Mouse (Mus musculus): ENCODE measurements at regions not wholly inside any gene's neighbourhood (a gene's known extent, or its start where the extent isn't known, plus 50 kb on each side); places are given as distances from the start of the nearest gene placed in this dataset.
"Not testable (repeated sequence)": the region's sequence is repeated elsewhere in the genome, so short reads cannot be mapped to it uniquely, and the experiment has no call there.

GRCm38 (mm10) chr17:41264512-41265222, 329.8 kb upstream of the Cenpq start:
- no peak for DNase-seq

DNA sequence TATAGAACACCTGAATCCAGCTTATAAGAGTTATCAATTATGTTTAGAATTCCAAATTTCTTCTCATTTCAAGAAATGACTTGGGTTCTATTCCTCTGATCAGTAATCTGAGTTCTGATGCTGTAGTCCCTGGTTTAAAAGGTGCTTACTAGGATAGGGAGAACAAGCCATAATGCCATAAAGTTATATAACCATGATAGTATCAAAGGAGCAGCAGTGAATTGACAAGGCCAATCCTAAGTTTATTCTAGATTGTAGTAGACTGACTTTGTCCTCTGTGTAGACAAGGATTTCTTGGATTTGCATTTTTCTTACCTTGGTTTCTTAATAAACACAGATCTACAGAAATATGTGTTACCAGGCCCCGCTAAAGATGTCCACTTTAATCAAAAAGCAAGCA, 326.6 kb upstream of the Cenpq start:
- no peak for DNase-seq

DNA sequence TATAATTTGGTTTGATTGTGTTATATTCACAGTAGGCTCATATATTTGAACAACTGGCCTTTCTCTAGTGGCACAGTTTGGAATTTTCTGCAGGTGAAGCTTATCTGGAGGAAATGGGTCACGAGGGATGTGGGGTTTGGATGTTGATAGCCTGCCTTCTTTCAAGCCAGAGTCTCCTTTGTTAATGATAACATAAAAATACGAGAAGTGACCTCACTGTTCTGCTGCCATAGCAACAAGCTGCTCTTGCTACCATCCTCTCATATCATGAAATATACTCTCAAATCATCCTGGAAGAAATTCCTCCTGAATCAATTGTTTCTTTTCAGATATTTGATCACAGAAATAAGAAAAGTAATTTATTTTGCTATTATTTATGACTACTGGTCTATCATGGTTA, 313.6 kb upstream of the Cenpq start:
- DNase-seq, result no peak

DNA sequence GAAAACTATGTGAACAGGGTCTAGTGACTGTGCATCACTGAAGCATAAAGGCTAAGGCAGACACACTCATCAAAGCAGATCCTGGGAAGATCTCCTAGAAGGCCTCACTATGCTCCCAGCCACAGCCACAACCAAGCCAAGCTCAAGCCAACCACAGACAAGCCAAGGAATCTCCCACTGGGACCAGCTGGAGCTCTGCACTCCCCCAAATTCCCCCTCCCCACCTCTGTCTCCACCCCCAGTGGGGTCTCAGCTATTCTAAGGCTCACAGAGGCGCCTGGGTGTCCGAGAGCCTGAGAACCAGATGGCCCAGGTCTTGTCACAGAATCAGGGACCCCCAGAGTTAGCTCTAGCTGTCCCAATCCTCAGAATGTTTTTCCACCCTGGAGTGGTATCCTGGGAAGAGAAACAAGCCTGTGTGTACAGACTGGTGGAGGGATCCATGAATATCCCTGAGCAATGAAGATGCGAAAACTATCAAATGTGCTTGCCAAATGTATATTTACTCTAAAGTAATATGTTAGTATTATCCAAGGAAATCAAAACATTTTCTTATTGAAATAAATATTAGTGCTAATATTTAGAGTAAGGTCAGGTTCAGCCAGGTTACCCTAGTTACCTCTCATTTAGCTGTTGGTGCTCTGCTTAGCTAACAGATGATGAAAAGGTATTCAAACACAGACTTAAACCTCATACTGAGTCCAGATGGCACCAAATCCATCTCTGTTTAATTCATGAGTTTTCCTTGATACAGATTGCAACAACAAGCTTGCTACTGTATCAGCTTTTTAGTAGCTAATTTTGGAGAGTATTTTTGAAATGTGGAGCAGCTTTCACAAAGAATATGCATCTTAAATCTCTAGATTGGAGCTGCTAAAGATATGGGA, 292.5 kb upstream of the Cenpq start:
- DNase-seq, result no peak

GRCm38 (mm10) chr17:41216816-41217215, 282.0 kb upstream of the Cenpq start:
- no peak for DNase-seq

DNA sequence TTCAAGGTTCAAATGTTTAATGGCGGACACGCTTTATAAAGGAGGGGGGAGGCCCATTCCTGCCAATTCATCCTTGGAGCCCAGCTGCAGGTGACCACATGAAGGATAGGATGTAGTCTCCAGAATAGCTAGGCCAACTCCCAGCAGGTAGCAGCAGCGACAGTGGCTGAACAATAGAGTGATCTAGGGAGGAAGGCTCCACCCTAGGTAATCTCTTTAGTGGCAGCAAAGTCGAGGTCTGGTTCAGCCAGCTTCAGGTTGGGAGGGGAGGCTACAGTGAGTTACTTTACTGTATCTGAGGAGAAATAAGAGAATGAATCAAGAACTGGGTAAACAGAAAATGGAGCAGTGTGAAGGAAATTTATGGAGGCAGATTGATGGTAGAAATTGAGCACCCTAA, 264.6 kb upstream of the Cenpq start:
- DNase-seq, result not testable (repeated sequence)

DNA sequence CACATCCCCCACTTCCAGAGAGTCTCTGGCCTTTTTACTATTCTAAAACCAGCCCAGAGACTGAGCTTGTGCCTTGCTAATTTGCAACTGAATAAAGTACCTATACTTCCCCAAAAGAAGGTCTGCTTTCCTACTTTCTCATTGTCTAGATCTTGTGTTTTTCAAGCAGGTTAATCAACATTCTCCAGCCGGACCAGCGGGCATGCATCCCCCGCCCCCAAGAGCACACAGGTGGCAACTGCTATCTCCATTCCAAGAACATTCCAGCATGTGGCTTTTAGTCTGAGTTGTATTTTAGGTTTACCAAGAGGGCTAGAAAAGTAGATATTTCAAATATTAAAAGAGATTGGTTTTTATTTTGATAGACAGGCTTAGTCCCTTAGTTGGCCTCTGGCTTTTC, 255.5 kb upstream of the Cenpq start:
- not testable (repeated sequence) for DNase-seq

GRCm38 (mm10) chr17:41186691-41187090, 251.8 kb upstream of the Cenpq start:
- not testable (repeated sequence) for DNase-seq

DNA sequence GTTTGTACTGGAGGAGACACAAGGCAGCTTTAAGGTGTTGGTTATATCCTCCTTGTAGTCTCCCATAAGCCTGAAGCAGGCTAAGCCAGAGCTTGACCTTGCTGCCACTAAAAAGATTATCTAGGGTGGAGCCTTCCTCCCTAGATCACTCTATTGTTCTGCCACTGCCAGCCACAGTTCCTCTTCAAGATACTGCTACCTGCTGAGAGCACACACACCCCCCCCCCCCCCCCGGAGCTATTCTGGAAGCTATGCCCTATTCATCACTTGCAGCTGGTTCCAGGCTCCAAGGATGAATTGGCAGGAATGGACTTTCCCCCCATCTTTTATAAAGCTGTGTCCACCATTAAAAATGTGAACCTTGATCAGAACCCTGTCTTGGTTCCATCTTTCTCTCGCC, 249.9 kb upstream of the Cenpq start:
- no peak for DNase-seq

DNA sequence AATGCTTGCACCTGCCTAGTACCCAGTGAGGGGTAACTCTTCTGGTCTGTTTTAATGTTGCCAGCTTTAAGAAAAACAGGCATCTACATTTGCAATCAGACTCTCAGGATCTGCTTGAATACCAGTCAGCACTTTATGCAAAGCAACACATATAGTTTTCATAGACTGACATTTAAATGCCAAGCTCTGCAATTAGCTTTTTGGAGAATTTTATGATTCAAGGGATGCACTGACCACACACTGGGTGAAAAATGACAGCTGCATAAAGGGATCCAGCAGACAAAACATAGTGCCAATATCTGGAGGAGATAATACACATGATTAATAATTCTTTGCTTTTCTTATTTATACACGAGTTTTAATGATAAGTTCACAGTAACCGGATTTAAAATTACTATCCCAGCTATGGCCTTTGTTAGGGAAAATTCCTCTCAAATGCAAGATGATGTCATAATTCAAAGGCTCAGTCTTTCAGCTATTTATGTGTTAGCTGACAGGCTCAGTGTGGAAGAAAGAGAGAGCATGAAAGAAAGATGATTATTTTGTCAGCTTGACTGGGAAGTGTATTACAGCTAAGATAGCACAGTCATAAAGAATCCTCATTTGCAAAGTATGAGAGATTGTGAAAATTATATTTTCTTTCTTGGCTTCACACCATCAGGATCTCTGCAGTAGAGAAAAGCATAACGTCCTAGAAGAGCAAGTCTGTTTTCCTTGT, 219.0 kb upstream of the Cenpq start:
- DNase-seq, result no peak

DNA sequence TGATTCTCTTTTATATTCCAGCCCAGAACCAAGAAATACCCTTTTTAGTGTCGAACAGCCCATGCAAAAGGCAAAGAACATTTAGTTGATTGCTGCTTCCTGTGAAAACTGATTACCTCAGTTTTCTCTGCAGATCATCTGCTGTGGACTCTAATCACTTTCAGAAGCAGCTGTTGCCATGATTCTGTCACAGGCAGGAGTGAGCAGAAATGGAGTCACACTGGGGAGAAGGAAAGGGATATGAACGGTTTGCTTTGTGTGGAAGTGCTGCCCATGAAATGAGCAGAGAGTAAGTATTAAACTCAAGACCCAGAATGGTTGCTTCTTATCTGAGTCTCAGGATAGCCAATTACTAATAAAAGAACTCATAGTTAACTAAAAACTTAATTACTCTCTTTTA, 217.6 kb upstream of the Cenpq start:
- peak; percentile 5 for DNase-seq

GRCm38 (mm10) chr17:41144523-41144922, 209.7 kb upstream of the Cenpq start:
- DNase-seq, result peak; percentile 5

- no peak for DNase-seq
These were observed 190.7 kb upstream of the Cenpq start for GRCm38 (mm10) chr17:41125582-41125981.

DNA sequence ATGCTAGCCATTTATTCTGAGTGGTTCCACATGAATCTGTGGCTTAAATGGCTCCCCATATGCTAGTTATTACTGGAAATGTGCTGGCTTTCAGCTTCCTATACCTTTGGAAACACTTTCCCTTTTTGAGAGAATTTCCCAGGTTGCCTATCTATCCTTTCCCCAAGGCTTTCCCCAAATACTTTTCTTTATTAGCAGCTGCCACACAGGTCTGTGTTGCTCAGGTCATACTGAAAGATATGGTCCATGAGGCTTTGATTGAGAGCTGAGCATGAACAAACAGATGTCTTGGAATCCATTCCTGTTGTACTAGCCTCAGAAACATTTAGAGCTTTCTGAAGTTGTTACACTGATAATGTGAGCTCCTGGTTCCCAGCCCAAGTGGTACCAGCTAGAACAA, 188.1 kb upstream of the Cenpq start:
- no peak for DNase-seq

GRCm38 (mm10) chr17:41103980-41104379, 169.1 kb upstream of the Cenpq start:
- no peak for DNase-seq

DNA sequence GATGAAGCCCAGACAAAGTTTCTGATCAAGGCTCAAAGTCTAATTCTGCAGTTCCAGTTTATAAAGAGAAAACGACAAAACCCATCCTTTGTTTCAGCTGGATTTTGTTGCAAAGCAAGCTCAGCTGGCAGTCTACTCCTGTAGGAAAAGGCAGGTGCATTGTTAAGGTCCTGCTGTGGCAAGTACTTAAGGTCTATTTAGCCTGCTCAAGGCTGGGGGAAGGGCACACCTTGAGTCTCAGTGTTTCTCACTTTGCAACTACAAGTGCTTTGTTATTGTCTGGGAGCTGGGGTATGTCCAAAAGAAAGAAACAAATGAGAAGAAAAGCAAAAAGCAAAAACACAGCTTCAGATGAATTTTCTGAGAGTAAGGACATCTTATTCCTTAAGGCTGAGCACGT, 136.0 kb upstream of the Cenpq start:
- no peak for DNase-seq

Measured in layer of hippocampus, adult 9-11 months (tissue).